Mouse (Mus musculus): ENCODE results near the gene Rbm25. TPM values are rescaled to one million over a fixed set of nuclear protein-coding genes. Genes with fewer than 3 reads are reported as not detected.

The Rbm25 gene
- polyA plus RNA-seq, 3 experiments from 2014 or later: 332 to 633 (median 429) TPM

Other genes with a start within 250 kb of the Rbm25 start
- under 1 TPM in 1 of 3 experiments, not detected in 2; 0.40 TPM for gene Dpf3, start 143.5 kb upstream of the Rbm25 start, polyA plus RNA-seq (2017; shearing (Covaris generic))
- 10 to 100 TPM; 16.4 to 30.7 (median 21.4) TPM for gene Dcaf4, start 110.8 kb upstream of the Rbm25 start, polyA plus RNA-seq (2017; shearing (Covaris generic))
- 10 to 100 TPM; 10.3 to 16.8 (median 10.3) TPM for gene Zfyve1, start 34.0 kb upstream of the Rbm25 start, polyA plus RNA-seq (2017; shearing (Covaris generic))
- 100 to 1,000 TPM in 2 of 3 experiments, 10 to 100 TPM in 1; 88.9 to 115 (median 110) TPM for gene Psen1, start 56.9 kb downstream of the Rbm25 start, polyA plus RNA-seq (2017; shearing (Covaris generic))
- gene Papln, start 132.4 kb downstream of the Rbm25 start, polyA plus RNA-seq (2017; shearing (Covaris generic)): not detected